Mouse (Mus musculus): ENCODE data around the gene A930002H24Rik.
A peak's percentile ranks its signal among the peaks of the same experiment; 100 is the strongest.

Gene A930002H24Rik

DNA sequence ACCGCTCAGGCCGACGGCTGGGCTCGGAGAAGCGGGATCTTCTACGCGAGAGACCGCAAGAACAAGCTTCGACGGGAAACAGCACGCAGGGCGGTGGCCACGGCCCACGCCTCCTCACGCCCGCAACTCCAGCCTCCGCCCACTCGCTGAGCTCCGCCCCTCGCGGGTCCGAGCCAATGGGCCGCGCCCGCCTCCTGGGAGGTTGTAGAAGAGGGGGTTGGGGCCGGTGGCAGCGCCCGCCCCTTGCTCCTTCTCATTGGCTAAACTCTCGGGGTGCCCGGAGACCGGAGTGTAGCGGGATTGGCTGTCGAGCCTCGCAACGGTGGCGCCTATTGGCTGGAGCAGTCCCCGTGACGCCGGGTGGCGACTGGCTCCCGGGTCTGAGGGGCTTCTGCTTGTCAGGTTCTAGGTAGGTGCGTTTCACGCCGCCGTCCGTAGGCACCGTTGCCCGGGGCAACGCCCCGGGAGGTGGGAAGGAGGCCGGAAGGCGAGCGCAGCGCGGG, at the start of gene A930002H24Rik:
Gene A930002H24Rik (minus strand): TSS at position 145 of the 503 bp plus-strand sequence.
- DNase-seq (ENCODE audit: low read depth, low spot score), result peak; percentile 98

DNA sequence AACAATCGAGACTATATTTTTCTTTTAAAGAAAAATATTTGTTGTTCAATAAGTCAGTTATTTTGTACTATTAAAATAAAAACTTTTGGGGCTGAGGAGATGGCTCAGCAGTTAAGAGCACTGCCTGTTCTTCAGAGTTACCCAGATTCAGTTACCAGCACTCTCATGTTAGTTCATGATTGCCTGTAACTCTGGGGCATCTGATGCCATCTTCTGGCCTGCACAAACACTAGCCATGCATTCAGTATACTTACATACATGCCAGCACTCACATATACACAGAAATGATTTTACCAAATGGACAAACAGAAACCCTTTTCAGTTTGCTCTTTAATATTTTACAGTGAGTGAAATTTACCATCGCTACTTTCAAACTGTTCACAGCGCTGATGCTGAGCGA, 45.7 kb upstream of the A930002H24Rik start:
- DNase-seq (ENCODE audit: low read depth, low spot score), result no peak

DNA sequence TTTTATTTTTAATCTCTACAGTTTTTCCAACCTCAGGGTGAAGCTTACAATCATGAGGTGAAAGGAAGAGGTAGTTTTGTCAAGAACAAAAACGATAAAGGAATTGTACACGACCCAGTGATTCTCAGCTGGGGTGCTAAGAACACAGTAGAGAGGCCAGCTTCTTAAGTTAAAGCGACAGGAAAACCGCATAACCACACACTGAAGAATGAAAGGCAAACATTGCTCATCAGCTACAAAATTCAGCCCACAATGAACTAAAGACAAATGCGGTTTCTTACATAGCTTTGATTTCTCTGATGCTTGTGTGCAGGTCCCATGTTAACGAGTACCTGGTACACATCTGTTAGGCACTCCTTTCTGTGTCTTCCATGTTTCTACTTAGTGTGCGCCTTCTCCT, 33.5 kb upstream of the A930002H24Rik start:
- DNase-seq (ENCODE audit: low read depth, low spot score), result no peak

DNA sequence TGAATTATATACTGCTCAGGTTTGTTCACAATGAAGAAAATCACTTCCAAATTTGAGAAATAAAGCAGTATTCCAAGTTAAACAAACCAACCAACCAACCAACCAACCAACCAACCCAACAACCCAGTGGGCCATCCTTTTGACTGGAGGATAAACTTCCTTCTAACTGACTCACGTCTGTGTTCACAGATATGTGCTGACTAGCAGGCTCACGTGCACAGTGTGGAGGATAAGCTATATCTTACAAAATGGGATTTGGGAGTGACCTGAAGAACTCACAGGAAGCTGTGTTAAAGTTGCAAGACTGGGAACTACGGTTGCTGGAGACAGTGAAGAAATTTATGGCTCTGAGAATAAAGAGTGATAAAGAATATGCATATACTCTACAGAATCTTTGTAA, 32.2 kb upstream of the A930002H24Rik start:
- no peak for DNase-seq (ENCODE audit: low read depth, low spot score)

DNA sequence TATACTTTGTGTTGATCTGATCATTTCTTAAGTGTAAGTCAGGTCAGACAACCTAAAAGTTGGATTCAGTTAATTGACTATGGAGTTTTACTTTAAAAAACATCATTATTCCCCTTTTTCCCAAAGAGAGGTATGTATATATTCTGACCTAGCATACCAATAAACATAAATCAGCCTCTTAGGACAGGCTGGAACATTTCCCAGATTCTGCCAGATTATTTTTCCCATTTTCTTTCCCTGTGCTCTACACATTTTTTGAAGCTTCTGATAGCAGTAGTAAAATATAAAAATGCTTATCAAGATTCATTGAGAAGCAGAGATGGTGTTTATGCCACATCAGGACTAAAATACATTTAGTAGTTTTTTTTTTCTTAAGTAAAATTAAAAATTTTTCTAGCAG, 27.0 kb upstream of the A930002H24Rik start:
- no peak for DNase-seq (ENCODE audit: low read depth, low spot score)

DNA sequence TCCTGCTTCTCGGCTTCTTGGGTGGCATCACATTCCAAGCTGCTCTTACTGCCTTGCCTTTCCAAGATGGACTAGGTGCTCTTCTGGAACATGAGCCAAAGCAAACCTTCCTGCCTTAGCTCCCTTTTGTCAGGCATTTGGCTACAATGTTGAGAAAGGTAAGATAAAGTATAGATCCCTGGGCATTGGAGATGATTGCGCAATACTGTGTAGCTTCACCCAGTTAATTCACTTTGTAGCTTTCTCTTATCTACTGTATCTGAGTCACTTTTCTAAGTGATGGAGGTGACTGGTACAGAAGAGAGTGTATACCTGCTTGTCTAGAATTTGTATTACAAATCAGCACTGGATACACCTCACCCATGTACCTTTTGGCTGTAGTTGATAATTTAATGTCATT, 23.4 kb upstream of the A930002H24Rik start:
- no peak for DNase-seq (ENCODE audit: low read depth, low spot score)

DNA sequence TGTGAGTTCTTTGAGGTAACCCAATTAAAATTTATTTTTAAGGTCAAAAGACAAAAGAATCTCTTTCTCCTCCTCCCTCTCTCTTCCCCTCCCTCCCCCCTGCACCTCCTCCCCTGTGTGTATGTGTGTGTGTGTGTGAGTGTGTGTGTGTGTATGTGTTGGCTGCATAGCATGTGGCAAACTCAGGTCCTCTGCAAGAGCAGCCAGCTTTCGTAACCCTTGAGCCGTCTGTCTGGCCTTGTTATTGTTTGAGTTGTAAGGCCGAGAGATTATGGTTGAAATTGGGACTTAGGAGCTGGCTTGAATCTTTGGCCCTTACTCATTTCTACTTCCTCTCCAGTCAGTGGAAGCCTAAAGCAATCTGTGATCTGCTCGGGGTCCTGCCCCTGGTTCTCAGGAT, 16.4 kb upstream of the A930002H24Rik start:
- no peak for DNase-seq (ENCODE audit: low read depth, low spot score)

DNA sequence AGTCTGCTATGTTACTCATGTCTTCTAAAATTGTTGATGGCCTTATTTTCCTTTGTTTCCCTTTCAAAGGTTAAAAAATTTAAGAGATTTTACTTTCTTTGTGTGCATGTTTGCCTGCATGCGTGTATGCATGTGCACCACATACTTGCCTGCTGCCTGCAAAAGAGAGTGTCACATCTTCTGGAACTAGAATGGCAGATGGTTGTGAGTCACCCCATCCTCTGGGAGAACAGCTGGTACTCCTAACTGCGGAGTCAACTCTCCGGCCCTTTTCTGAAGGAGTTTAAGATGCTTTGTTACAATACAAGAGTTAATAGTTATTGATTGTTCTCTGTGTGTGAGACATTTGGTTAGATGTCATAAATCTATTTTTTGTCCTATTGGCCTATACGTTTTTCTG, 15.3 kb upstream of the A930002H24Rik start:
- DNase-seq (ENCODE audit: low read depth, low spot score), result no peak

DNA sequence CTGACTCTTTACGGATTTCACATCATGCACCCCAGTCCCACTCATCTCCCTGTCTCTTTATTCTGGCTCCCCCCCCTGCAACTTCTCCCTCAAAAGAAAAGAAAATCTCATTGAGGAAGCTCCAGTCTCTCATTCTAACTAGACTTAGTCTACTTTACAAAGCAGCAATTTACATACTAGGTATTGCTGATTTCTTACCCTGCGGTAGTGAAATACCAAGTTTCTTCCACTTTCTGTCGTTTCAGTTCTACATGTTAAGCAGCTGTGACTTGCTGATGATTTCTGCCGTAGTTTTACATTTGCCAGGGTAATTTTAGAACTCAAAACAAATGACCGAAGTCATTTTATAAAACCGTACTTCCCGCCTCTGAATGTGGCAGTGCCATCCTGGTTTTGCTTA, 8.2 kb upstream of the A930002H24Rik start:
- DNase-seq (ENCODE audit: low read depth, low spot score), result no peak

DNA sequence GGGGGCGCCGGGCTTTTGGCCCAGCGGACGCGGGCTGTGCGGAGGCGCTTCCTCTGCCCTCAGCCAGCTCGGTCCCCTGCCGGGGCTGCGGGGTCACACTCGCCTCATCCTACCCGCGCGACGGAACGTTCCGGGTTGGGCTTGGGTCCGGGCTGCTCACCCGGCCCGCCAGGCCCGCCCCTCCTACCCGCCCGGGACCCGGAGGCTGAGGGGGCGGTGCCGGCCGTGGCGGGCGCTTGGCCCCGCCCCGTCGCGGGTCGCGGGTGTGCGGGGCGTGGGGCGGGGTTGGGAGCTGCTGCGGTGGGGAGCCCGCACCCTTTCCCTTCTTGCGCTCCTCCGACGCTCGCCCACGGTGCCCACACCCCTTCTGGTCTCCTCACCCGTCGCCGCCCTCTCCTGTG, 580 bp upstream of the A930002H24Rik start:
- DNase-seq (ENCODE audit: low read depth, low spot score), result peak; percentile 51

DNA sequence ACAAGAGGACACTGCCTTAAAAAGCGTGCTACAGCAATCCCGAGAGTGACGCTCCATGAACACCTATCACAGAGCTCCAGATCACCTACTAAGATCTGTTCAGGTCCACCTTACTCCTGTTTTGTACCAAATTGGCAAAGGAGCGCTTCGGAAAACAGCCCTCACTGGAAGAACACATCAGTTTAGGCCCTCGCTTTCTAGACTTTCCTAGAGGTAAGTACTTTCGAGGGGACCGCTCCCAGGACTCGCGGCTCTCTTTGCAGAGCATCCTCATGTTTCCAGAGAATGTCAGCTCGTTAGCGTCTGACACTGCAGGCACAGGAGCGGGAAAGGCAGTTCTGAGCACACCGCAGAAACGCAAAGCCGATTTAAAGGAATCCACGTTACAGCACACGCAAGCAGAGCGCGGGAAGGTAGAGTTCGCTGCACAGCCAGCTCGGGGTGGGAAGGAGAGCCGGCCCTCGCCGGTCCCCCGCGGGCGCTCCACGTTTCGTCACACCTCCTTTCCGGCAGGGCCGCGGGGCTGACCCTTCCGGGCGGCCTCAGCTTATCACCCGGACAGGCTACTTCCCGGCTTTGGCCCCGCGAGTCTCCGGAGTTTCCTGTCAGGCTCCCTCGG, 470 bp downstream of the A930002H24Rik start, which contains the start of gene Fer:
Gene Fer (plus strand): TSS at position 51 of the 619 bp plus-strand sequence.
- DNase-seq (ENCODE audit: low read depth, low spot score), result peak; percentile 49

DNA sequence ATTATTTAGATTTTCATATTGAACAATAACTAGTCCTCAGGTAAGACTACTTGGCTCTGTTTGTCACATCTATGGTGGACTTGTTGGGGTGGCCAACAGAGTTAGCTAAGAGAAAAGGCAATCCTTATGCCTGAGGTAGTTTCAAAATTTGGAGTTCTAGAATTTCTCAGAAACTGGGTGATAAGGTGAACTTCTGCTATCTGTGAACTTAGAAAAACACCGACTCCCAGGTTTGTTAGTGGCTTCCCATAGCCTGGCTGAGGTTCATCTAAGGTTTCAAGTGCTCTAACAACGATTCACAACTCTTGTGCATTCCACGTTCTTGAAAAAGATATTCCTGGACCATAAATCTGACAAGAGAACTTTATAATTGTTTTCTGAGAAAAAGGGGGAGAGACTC, 1.2 kb downstream of the A930002H24Rik start:
- no peak for DNase-seq (ENCODE audit: low read depth, low spot score)

DNA sequence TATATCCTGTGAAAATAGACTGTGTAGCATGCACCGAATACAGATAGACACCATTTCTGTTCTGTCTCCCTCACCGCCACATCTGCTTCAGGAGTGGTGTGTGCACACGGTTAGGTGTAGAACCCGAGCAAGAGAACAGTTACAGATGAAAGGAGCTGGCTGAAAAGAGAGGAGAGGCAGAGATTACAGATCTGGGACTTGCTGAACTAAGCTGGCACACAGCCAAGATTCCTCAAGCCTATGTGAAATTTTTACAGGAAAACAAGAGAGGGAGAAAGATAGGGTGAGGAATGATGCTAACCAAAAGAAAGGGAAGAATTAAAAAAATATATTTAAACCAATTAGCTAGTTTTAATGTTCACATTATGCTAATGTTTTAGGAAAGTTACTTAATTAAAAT, 2.6 kb downstream of the A930002H24Rik start:
- no peak for DNase-seq (ENCODE audit: low read depth, low spot score)

DNA sequence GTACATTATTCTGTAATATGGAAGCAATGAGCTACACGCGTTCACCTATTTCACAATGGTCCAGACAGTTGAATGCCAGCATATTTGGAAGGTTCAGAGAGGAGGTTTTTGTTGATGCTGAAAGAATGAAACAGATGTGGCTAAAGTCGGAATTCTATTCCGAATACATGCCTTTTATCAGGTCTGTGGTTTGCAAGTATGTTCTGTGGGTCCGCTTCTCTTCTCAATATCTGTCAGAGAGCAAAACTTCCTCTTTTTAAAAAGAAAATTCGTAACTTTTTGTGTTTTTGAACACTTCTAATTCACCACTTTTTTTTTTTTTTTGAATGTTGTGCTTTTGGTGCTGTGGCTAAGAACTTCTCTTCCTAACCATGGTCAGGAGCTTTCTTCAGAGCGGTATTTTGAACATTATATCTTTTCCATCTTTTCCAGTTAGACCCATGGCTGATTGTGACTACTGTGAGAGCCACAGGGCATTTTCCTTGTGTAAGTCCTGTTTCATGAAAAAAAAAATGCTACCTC, 6.5 kb downstream of the A930002H24Rik start:
- DNase-seq (ENCODE audit: low read depth, low spot score), result no peak

DNA sequence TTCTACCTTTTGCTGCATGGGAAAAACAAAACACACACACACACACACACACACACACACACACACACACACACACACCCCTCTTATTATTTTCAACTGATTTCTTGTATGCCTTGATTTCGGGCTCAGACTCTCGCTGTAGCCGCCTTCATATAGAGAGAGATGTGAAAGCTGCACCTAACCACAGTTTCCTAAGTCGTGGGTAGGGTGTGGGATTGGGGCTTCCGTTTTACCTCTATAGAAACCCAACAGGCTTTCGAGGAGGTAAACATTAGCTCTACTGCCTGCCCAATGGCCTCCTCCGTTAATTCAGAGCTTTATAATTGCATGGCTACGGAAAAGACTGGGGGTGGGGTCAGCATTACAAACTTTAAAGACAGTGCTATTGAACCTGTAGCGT, 13.6 kb downstream of the A930002H24Rik start:
- DNase-seq (ENCODE audit: low read depth, low spot score), result peak; percentile 10

DNA sequence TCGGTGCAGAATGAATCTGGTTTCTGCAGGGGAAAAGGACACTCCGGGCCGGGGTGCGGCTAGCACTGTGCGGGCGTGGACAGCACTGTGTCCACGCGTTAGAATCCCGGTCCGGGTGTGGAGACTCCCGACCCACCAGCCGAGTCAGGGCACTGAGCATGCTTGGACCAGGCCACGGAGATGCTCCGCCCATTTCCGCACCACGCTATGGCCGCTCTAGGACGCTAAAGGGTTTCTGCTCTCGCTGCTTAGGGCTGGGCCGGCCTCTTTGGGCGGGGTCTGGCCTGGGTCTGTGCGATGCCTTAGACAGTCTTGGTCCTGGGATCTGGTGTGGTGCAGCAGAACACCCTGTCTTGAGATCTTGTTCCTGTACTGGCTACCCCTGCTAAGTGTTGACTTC, 14.0 kb downstream of the A930002H24Rik start:
- DNase-seq (ENCODE audit: low read depth, low spot score), result peak; percentile 94

DNA sequence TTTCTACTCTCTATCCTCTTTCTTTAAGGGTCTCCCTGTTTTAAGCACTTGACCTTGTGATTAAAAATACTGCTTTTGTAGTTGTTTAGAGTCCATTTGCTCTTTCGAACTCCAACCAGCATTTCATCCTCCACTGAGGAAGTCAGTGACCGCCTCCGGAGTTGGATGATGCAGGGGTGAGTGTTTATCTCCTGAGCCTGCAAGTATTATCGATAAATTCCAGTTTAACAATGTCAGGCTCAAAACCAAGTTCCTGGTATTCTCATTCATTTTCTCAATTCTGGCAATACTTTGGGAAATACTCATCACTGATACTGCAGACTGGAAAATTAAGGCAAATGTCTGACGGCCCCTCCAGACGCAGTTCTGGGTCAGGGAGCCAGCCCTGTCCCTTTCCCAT, 14.4 kb downstream of the A930002H24Rik start:
- DNase-seq (ENCODE audit: low read depth, low spot score), result no peak

DNA sequence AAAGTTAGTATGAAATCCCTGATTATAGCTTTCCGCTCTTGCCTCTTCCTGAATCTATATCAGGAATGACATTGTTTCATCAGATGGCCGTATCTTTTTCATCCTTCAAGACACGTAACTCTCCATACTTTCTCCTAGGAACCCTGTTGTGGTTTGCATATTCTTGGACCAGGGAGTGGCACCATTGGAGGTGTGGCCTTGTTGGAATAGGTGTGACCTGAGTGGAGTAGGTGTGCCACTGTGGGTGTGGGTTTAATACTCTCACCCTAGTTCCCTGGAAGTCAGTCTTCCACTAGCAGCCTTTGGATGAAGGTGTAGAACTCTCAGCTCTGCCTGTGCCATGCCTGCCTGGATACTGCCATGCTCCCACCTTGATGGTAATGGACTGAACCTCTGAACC, 17.8 kb downstream of the A930002H24Rik start:
- peak; percentile 52 for DNase-seq (ENCODE audit: low read depth, low spot score)

DNA sequence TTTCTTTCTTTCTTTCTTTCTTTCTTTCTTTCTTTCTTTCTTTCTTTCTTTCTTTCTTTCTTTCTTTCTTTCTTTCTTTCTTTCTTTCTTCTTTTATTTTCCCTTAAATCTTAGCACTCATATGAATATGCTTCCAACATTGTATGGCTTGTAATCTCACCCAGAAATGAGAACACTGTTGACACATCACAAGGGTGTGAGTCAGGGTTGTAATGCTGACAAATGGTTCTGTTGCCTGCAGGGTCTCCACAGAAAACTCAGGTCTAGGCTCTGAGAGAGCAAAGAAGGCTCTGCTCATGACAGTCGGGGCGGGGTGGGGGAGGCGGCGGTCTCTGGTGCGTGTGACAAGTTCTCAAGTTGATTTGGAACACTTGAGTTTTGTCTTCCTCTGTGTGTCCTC, 18.7 kb downstream of the A930002H24Rik start:
- no peak for DNase-seq (ENCODE audit: low read depth, low spot score)

DNA sequence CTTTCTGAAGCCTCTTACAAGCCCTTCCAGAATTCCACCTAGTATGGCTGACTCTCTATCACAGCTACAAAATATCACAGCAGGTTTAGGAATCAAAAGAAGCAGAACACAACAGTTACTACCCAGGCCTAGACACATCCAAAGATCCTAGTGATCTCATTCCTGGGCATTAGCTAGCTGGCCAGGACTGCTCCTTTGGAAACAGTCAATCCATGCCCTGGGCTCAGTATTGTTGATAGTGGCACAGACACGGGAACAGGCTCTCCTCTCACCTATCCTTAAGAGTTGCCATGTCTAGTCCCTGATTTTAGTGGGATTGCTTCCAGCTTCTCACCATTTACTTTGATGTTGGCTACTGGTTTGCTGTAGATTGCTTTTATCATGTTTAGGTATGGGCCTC, 21.4 kb downstream of the A930002H24Rik start:
- DNase-seq (ENCODE audit: low read depth, low spot score), result no peak

DNA sequence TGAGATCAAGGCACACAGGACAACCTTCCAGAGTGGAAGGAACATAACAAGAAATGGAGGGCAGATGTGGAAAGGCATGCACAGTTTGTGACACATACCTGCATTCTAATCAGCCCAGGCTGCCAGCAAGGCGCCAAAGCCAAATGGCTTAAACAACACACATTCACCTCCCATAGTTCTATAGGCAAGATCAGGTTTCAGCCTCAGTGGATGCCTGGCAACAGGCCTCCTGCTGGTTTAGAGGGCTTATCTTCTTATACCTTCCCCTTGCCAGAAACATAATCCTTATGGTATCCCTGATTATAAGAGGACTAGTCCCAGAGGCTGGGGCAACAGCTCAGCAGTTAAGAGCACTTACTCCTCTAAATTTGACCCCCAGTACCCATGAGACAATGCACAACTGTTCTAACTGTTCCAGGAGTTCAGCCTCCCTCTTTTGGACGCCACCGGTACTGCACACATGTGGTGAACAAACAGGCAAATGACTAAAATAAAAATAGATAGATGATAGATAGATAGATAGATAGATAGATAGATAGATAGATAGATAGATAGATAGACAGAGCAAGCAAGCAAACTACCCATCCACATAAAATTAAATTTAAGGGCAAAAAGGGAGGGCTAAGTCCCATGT, 23.8 kb downstream of the A930002H24Rik start:
- DNase-seq (ENCODE audit: low read depth, low spot score), result peak; percentile 82

DNA sequence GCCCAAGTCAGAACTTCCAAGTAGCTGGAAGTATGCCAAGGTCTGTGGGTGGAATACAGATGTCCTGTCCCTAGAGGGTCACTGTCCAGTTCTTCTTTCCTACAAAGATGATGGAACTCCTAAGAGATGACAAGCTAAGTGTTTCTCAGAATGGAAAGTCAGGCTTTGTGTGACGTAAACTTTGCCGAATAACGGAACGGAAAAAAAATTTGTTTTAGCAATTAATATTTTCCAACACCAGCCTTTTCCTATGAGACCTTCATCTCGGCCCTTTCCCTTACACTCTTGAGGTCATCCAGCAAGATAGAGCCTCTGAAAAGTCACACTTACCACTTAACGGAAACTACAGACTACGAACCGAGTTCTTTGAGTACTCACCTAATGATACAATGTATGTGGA, 25.4 kb downstream of the A930002H24Rik start:
- DNase-seq (ENCODE audit: low read depth, low spot score), result no peak

DNA sequence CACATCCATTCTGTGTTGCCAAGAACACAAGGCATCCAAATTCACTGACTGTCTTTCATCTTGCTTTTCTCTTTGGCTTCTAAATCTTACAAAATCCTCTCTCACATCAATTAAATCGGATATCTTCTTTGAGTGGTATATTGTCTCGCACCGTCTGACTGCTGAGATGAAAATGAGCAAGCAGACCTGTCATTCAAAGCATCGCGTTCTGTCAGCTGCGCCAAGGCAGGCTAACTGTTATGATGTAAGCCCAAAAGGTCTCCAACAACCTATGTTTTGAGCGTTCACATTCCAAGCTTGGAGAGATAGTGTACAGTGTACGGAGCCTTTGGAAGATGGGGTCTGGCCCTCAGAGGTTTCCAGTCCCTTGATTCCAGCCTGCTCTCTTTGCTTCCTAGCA, 26.9 kb downstream of the A930002H24Rik start:
- DNase-seq (ENCODE audit: low read depth, low spot score), result no peak
